In genomic region chr14:32032522-32032921, GRCm38 (mm10) we compare ENCODE assay signal across 8 mouse cellular contexts. TPM values are rescaled to one million over a fixed set of nuclear protein-coding genes. Genes with fewer than 3 reads are reported as not detected.
DNase-seq lines count a peak whose midpoint lies in the region; ATAC-seq and TF ChIP-seq lines count a peak whose summit lies in the region.

No protein-coding gene starts in this region.

- H3K27me3 ChIP-seq in forebrain, postnatal 0 days (ENCODE audit: insufficient read depth, low read length) = no peaks in the 10 kb centered on the region
- no peaks in the 10 kb centered on the region for H3K27me3 ChIP-seq in hindbrain, embryonic 16.5 days (replicated peaks; ENCODE audit: control insufficient read depth, insufficient read depth, low read length)

- no peak overlapping the region for H3K4me3 ChIP-seq in forebrain, postnatal 0 days (ENCODE audit: low read depth, low read length)
- no peak overlapping the region for H3K4me3 ChIP-seq in hindbrain, embryonic 16.5 days (ENCODE audit: low read length)

- H3K4me2 ChIP-seq in forebrain, postnatal 0 days (ENCODE audit: low read depth) = no peak overlapping the region
- no peak overlapping the region for H3K4me2 ChIP-seq in hindbrain, embryonic 16.5 days (ENCODE audit: low read length)

- TF ChIP-seq CTCF in forebrain, postnatal 0 days (IDR thresholded peaks at IDR 0.05; ENCODE audit: low read depth) = peak; percentile 95

- peaks cover 8% of the 10 kb centered on the region for H3K4me1 ChIP-seq in forebrain, postnatal 0 days (ENCODE audit: insufficient read depth)
- H3K4me1 ChIP-seq in hindbrain, embryonic 16.5 days (ENCODE audit: control insufficient read depth, insufficient read depth, low read depth, low read length) = peaks cover 12% of the 10 kb centered on the region

- ATAC-seq in CD4-positive, CD25-positive, alpha-beta regulatory T cell, adult 4 months = no peak
- peak; percentile 61 for ATAC-seq in forebrain, postnatal 0 days
- ATAC-seq in hindbrain, embryonic 16.5 days = peak; percentile 48; the same call in 1 of the 2 replicates

- no peaks in the 10 kb centered on the region for H3K9me3 ChIP-seq in forebrain, postnatal 0 days (ENCODE audit: low read length)
- no peaks in the 10 kb centered on the region for H3K9me3 ChIP-seq in hindbrain, embryonic 16.5 days (ENCODE audit: control insufficient read depth, low read length)

- H3K36me3 ChIP-seq in forebrain, postnatal 0 days (ENCODE audit: insufficient read depth) = no peaks in the 10 kb centered on the region
- H3K36me3 ChIP-seq in hindbrain, embryonic 16.5 days (ENCODE audit: control insufficient read depth, insufficient read depth, low read length) = no peaks in the 10 kb centered on the region

- WGBS in forebrain, postnatal 0 days = 4% methylated on average over 4 of the region's 4 CpGs
- 5% methylated on average over 4 of the region's 4 CpGs for WGBS in hindbrain, embryonic 16.5 days

- H3K27ac ChIP-seq in forebrain, postnatal 0 days (ENCODE audit: low read depth, low read length) = no peak overlapping the region
- H3K27ac ChIP-seq in hindbrain, embryonic 16.5 days (ENCODE audit: low read depth, low read length) = no peak overlapping the region

- peak; percentile 60 for DNase-seq in CD4-positive, CD25-positive, alpha-beta regulatory T cell, adult 2 months (ENCODE audit: low read depth, low spot score)
- peak; percentile 78 for DNase-seq in cerebellum, adult 11 months
- DNase-seq in forebrain, postnatal 0 days = peak; percentile 89
- DNase-seq in left cerebral cortex, adult 18-20 months (ENCODE audit: low spot score in 2 of 2) = peak; percentile 70 to 76
- DNase-seq in lung, postnatal 4 days = peak; percentile 54 to 70
- DNase-seq in right cerebral cortex, postnatal 14 days = peak; percentile 71

- H3K9ac ChIP-seq in forebrain, postnatal 0 days = no peak overlapping the region
- H3K9ac ChIP-seq in hindbrain, embryonic 16.5 days (ENCODE audit: low read depth, low read length) = 0 out of 2 replicates have a peak overlapping the region, but pooled peaks have one; percentile 14

RNA-seq across cellular contexts. Expression of gene Galnt15, which starts 3.7 kb away (rescaled TPM):
- not detected for polyA plus RNA-seq in CD4-positive, CD25-positive, alpha-beta regulatory T cell, adult 4 months (2017; shearing (Covaris generic))
- 0.92 and 1.8 TPM in 2 replicates for total RNA-seq in forebrain, postnatal 0 days (2014; rRNA removed)
- 0.48 and 0.54 TPM in 2 replicates for polyA plus RNA-seq in forebrain, postnatal 0 days (2015; fragmentation: Nextera tagmentation; extraction: Ambion mirVana)
- polyA plus RNA-seq in hindbrain, embryonic 16.5 days (2015; fragmentation: Nextera tagmentation; extraction: Ambion mirVana) = 1.1 and 1.4 TPM in 2 replicates
- total RNA-seq in left cerebral cortex, adult 18-20 months (2021) = 1 to 10 TPM; 1.8 to 2.6 TPM

RNA-seq across cellular contexts. Expression of gene Oxnad1, which starts 52.7 kb away (rescaled TPM):
- polyA plus RNA-seq in CD4-positive, CD25-positive, alpha-beta regulatory T cell, adult 4 months (2017; shearing (Covaris generic)) = 10 to 100 TPM; 14.8 to 25.3 TPM
- 26.2 and 36.5 TPM in 2 replicates for total RNA-seq in forebrain, postnatal 0 days (2014; rRNA removed)
- polyA plus RNA-seq in forebrain, postnatal 0 days (2015; fragmentation: Nextera tagmentation; extraction: Ambion mirVana) = 16.9 and 22.4 TPM in 2 replicates
- polyA plus RNA-seq in hindbrain, embryonic 16.5 days (2015; fragmentation: Nextera tagmentation; extraction: Ambion mirVana) = 21.7 and 29.0 TPM in 2 replicates
- total RNA-seq in left cerebral cortex, adult 18-20 months (2021) = 10 to 100 TPM; 13.3 to 15.0 TPM

RNA-seq across cellular contexts. Expression of gene Dph3, which starts 53.0 kb away (rescaled TPM):
- 10 to 100 TPM; 55.6 to 63.5 TPM for polyA plus RNA-seq in CD4-positive, CD25-positive, alpha-beta regulatory T cell, adult 4 months (2017; shearing (Covaris generic))
- 54.3 and 54.7 TPM in 2 replicates for total RNA-seq in forebrain, postnatal 0 days (2014; rRNA removed)
- polyA plus RNA-seq in forebrain, postnatal 0 days (2015; fragmentation: Nextera tagmentation; extraction: Ambion mirVana) = 68.0 and 76.4 TPM in 2 replicates
- polyA plus RNA-seq in hindbrain, embryonic 16.5 days (2015; fragmentation: Nextera tagmentation; extraction: Ambion mirVana) = 68.9 and 72.9 TPM in 2 replicates
- 10 to 100 TPM; 40.2 to 45.3 TPM for total RNA-seq in left cerebral cortex, adult 18-20 months (2021)
